Mouse (Mus musculus) forebrain, embryonic 11.5 days (tissue): ENCODE measurements around the gene Clasp1. TPM values are rescaled to one million over a fixed set of nuclear protein-coding genes. Genes with fewer than 3 reads are reported as not detected.
A peak's percentile ranks its signal among the peaks of the same experiment; 100 is the strongest.
"Not testable (repeated sequence)": the region's sequence is repeated elsewhere in the genome, so short reads cannot be mapped to it uniquely, and the experiment has no call there.

ENCODE experiments used
- ATAC-seq: fragments of 200-750 bp; cut with Nextera tagmentation; replicated peaks from 2 replicates; pipeline ENCODE4 v1.8.0; 2017; ENCODE audit warnings: moderate TSS enrichment; ENCODE audit not compliant: low FRiP score
- DNase-seq: peaks from one replicate; pipeline ENCODE4 v3.0.0-alpha.2; 2017; ENCODE audit warnings: low spot score
- H3K27ac ChIP-seq: fragments of 300-500 bp; sonication (generic); 2 replicates; pipeline ENCODE4 v1.5.1; 2014; ENCODE audit warnings: low read depth, low read length
- H3K27me3 ChIP-seq: fragments of 300-500 bp; sonication (generic); 2 replicates; pipeline ENCODE4 v1.6.1; 2014; ENCODE audit warnings: mild to moderate bottlenecking, low read length, mixed read lengths; ENCODE audit not compliant: control insufficient read depth, insufficient read depth
- H3K36me3 ChIP-seq: fragments of 300-500 bp; sonication (generic); 2 replicates; pipeline ENCODE4 v1.6.1; 2014; ENCODE audit warnings: mild to moderate bottlenecking, low read length, moderate library complexity, mixed read lengths; ENCODE audit not compliant: control insufficient read depth, insufficient read depth
- H3K4me1 ChIP-seq: fragments of 300-500 bp; sonication (generic); replicated peaks from 2 replicates; pipeline ENCODE4 v1.6.1; 2014; ENCODE audit warnings: low read length, mixed read lengths; ENCODE audit not compliant: control insufficient read depth, insufficient read depth
- H3K4me2 ChIP-seq: fragments of 300-500 bp; sonication (generic); 2 replicates; pipeline ENCODE4 v1.6.1; 2014; ENCODE audit warnings: low read depth, mild to moderate bottlenecking, low read length, moderate library complexity, mixed read lengths; ENCODE audit not compliant: severe bottlenecking
- H3K4me3 ChIP-seq: fragments of 300-500 bp; sonication (generic); 2 replicates; pipeline ENCODE4 v1.5.1; 2014; ENCODE audit warnings: low read depth, low read length
- H3K9ac ChIP-seq: fragments of 300-500 bp; sonication (generic); 2 replicates; pipeline ENCODE4 v1.6.1; 2014; ENCODE audit warnings: low read length
- H3K9me3 ChIP-seq: fragments of 300-500 bp; sonication (generic); 2 replicates; pipeline ENCODE4 v1.6.1; 2016; ENCODE audit warnings: low read length, mixed read lengths; ENCODE audit not compliant: control insufficient read depth
- WGBS: fragments of 180-500 bp; shearing (Covaris S2); extraction: QIAGEN DNeasy Blood & Tissue Kit; methylation state at CpG from one replicate; pipeline ENCODE4 v1.1.7; 2014; 5-methylcytosine and 5-hydroxymethylcytosine counted together
- polyA plus RNA-seq: library from polyadenylated mRNA; unstranded; fragments of >200 nt; fragmentation: Nextera tagmentation; extraction: Ambion mirVana; gene quantifications from 2 replicates; pipeline ENCODE4 v1.2.1, GENCODE M21; 2014

The Clasp1 gene
- polyA plus RNA-seq, 1 experiment from 2014 or later, result 136 TPM

DNA sequence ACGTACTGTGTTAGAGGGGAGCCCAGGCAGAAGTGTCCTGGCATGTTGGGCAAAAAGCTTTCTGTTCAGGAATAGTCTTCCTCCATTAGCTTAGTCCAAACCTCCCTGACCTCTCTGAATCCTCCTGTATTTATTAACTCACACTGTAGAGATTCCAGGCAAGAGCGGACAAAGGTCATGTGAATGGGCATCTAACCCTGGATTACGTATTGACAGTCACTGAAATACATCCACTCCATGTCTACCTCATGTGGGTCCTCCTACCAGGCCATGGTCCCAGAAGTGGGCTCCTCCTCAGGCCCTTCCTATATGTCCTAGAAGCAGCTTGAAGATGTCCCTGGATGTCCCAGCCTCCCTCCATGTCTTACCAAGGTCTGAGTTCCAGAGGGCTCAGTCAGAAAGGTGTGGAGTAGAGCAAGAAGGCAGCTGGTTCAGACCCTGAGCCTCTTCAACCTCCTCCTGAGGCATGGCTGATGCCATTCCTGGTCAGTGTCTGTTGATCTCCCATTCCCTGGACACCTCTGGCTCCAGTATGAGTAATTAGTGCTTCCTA, 224.8 kb downstream of the Clasp1 start:
- 89% methylated on average over 3 of the region's 3 CpGs for WGBS
- H3K4me1 ChIP-seq, result no peaks in the 10 kb centered on the region
- H3K9me3 ChIP-seq, result no peaks in the 10 kb centered on the region
- H3K27ac ChIP-seq, result no peak overlapping the region
- no peak overlapping the region for H3K4me2 ChIP-seq
- H3K9ac ChIP-seq, result no peak overlapping the region
- H3K4me3 ChIP-seq, result no peak overlapping the region
- H3K36me3 ChIP-seq, result no peaks in the 10 kb centered on the region; the same call in 1 of the 2 replicates
- ATAC-seq, result no peak
- H3K27me3 ChIP-seq, result no peaks in the 10 kb centered on the region
- DNase-seq, result no peak

DNA sequence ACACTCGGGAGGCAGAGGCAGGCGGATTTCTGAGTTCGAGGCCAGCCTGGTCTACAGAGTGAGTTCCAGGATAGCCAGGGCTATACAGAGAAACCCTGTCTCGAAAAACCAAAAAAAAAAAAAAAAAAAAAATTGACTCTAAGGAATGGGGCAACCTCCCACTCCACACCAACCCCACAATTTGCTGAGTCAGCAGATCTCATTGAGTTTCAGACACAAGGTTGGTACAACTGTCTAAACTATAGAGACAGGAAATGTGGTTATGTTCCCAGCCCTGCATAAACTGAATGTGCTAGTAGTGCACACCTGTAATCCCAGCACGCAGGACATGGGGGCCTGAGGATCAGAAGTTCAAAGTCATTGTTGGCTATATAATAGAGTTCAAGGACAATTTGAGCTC, 232.2 kb downstream of the Clasp1 start:
- H3K4me3 ChIP-seq, H3K4me2 ChIP-seq, H3K4me1 ChIP-seq, H3K9me3 ChIP-seq, ATAC-seq, H3K27ac ChIP-seq, H3K27me3 ChIP-seq, H3K36me3 ChIP-seq, DNase-seq, H3K9ac ChIP-seq: not testable (repeated sequence)
- WGBS, result 95% methylated on average over 4 of the region's 5 CpGs

DNA sequence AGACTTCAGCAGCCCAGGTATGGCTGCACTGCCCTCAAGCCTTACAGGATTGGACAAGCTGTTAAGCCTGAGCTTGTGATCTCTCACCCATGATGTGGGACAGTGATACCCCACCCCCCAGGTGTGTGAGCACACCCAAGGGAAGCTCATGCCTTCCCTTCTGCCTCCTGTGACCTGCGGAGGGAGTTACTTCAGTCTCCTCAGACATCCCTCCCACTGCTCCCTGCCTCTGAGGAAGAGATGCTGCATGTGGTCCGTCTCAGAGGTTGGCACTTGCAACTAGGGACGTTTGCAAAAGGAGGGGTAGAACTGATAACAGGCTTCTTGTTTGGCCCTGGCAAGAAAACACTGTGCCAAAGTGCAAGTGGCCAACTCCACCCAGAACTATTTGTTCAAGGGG, 234.0 kb downstream of the Clasp1 start:
- Histone ChIP-seq H3K9me3 (no peaks in the 10 kb centered on the region), H3K4me2 (no peak overlapping the region), H3K9ac (no peak overlapping the region), H3K36me3 (no peaks in the 10 kb centered on the region), H3K27ac (no peak overlapping the region), H3K4me3 (no peak overlapping the region), H3K4me1 (peaks cover 4% of the 10 kb centered on the region; the same call in 1 of the 2 replicates), H3K27me3 (peaks cover under 1% of the 10 kb centered on the region)
- no peak for DNase-seq
- WGBS, result 58% methylated on average over 3 of the region's 3 CpGs
- no peak for ATAC-seq

- H3K4me3 ChIP-seq, result no peak overlapping the region
- peaks cover 9% of the 10 kb centered on the region for H3K27me3 ChIP-seq
- no peak for DNase-seq
- no peak for ATAC-seq
- H3K27ac ChIP-seq, result no peak overlapping the region
- no peak overlapping the region for H3K4me2 ChIP-seq
- peaks cover 6% of the 10 kb centered on the region; the same call in 1 of the 2 replicates for H3K4me1 ChIP-seq
- no peak overlapping the region for H3K9ac ChIP-seq
- H3K36me3 ChIP-seq, result no peaks in the 10 kb centered on the region
- no peaks in the 10 kb centered on the region for H3K9me3 ChIP-seq
- WGBS, result 25% methylated on average over 6 of the region's 6 CpGs
These were observed 236.6 kb downstream of the Clasp1 start for GRCm38 (mm10) chr1:118625461-118625860.

GRCm38 (mm10) chr1:118625921-118626320, 237.1 kb downstream of the Clasp1 start:
- Histone ChIP-seq H3K27me3 (peaks cover 9% of the 10 kb centered on the region), H3K36me3 (no peaks in the 10 kb centered on the region), H3K9me3 (no peaks in the 10 kb centered on the region), H3K4me1 (peaks cover 6% of the 10 kb centered on the region; the same call in 1 of the 2 replicates), H3K9ac (no peak overlapping the region), H3K4me3 (no peak overlapping the region), H3K4me2 (no peak overlapping the region), H3K27ac (no peak overlapping the region)
- WGBS, result 66% methylated on average over 2 of the region's 2 CpGs
- DNase-seq (no peak), ATAC-seq (no peak)

DNA sequence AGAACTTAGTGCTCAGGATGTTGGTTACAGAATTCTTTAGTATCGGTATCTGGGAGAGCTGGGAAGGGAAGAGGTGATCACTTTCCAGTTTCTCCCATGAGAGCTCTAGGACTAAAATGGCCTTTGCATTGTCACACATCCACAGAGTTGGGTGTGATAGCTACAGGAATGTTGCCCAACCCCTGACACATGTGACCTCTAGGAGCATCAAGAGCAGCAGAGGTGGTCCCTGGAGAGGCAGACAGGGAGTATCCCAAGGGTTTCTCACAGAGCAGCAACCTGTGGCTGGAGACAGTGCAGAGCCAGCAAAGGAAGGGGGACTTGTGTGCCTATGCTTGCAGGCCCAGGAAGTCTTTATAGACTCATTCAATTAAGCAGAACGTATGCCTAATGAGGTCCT, 237.6 kb downstream of the Clasp1 start:
- H3K9ac ChIP-seq, result no peak overlapping the region
- no peaks in the 10 kb centered on the region for H3K9me3 ChIP-seq
- no peak overlapping the region for H3K27ac ChIP-seq
- peaks cover 6% of the 10 kb centered on the region; the same call in 1 of the 2 replicates for H3K4me1 ChIP-seq
- no peaks in the 10 kb centered on the region for H3K36me3 ChIP-seq
- no peak for DNase-seq
- H3K4me3 ChIP-seq, result no peak overlapping the region
- ATAC-seq, result no peak
- peaks cover 9% of the 10 kb centered on the region for H3K27me3 ChIP-seq
- WGBS, result 81% methylated on average over 2 of the region's 2 CpGs
- no peak overlapping the region for H3K4me2 ChIP-seq

GRCm38 (mm10) chr1:118627781-118628464, 239.1 kb downstream of the Clasp1 start, which contains the start of gene Tfcp2l1:
TSS of gene Tfcp2l1 (plus strand) at chr1:118627945.
- Histone ChIP-seq H3K36me3 (no peaks in the 10 kb centered on the region), H3K27me3 (peaks cover 9% of the 10 kb centered on the region), H3K4me2 (peak within 1 kb of the TSS; percentile 91), H3K4me1 (peaks cover 6% of the 10 kb centered on the region; the same call in 1 of the 2 replicates), H3K4me3 (peak within 1 kb of the TSS; percentile 46), H3K9ac (peak within 1 kb of the TSS; percentile 37), H3K9me3 (no peaks in the 10 kb centered on the region), H3K27ac (no peak within 1 kb of the TSS)
- under 1% methylated on average over 46 of the region's 48 CpGs for WGBS
- ATAC-seq (peak; percentile 87), DNase-seq (peak; percentile 82)

GRCm38 (mm10) chr1:118633415-118633980, 244.6 kb downstream of the Clasp1 start:
- H3K36me3 ChIP-seq, result no peaks in the 10 kb centered on the region
- H3K27me3 ChIP-seq, result peaks cover 3% of the 10 kb centered on the region; the same call in 1 of the 2 replicates
- no peaks in the 10 kb centered on the region for H3K9me3 ChIP-seq
- H3K4me3 ChIP-seq, result no peak overlapping the region
- no peaks in the 10 kb centered on the region for H3K4me1 ChIP-seq
- no peak for ATAC-seq
- no peak overlapping the region for H3K9ac ChIP-seq
- H3K27ac ChIP-seq, result no peak overlapping the region
- no peak overlapping the region for H3K4me2 ChIP-seq
- no peak for DNase-seq
- WGBS, result 80% methylated on average over 4 of the region's 4 CpGs
